Mouse (Mus musculus): Measurements from ENCODE around the gene Pithd1. TPM values are rescaled to one million over a fixed set of nuclear protein-coding genes. Genes with fewer than 3 reads are reported as not detected.

The Pithd1 gene
- 20.7 and 43.3 TPM in 2 replicates for polyA plus RNA-seq (2012; ENCODE audit: low replicate concordance)

DNA sequence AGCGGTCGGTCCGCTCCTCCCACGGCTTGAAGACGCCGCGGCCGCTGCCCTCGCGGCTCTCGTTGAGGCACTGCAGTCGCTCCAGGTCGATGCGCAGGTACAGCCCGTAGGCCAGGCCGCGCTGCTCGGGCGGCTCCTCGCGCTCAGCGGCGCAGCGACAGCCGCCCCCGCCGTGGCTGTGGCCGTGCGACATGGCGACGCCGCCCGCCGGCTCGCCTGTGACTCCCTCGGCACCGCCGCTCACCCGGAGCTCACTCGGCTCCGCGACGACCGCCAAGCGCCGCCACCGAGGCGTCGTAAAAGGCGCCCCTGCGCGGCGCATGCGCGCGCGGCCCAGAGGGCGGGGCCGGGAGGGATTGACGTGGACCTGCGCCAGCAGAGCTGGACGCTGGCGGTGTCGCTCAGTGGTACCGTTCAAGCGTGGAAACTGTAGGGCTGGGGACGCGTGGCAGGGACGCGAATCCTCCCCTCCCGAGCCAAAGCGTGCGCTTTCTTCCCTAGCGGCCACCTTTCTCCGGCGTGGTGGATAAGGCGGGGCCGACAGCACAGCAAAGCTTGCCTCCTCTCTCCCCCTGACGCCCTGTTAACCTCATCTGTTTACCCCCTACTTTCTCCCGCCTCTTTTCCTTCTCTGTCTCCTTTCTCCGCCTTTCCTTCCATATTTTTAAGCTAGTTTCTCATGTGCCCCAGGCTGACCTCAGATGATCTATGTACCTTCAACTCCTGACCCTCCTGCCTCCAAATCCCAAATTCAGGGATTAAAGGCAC lies at the start of gene Pithd1:
Gene Pithd1 (minus strand): TSS at position 322 of the 768 bp plus-strand sequence.

GRCm38 (mm10) chr4:136021549-136022047 lies 34.5 kb upstream of the Pithd1 start, which contains the start of gene Eloa:
Gene Eloa (minus strand): TSS chr4:136021763.

DNA sequence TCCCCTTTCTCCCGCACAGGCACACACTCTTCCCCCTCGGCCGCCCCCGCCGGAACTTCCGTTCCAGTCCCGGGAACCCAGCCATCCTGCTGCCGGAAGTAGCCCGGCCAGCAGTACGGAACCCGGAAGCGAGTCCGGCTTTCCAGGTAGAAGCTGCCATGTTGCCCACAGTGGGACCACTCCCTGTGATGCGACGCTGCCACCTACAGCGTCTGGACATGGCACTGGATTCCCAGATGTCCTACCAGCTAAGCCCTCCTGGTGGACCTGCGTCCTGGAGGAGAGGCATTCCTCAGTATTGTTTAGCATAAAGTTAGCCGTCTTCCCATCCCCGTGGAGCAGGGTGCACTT lies 14.5 kb downstream of the Pithd1 start, which contains the start of gene Lypla2:
Gene Lypla2 (minus strand): TSS at position 71 of the 351 bp plus-strand sequence.

DNA sequence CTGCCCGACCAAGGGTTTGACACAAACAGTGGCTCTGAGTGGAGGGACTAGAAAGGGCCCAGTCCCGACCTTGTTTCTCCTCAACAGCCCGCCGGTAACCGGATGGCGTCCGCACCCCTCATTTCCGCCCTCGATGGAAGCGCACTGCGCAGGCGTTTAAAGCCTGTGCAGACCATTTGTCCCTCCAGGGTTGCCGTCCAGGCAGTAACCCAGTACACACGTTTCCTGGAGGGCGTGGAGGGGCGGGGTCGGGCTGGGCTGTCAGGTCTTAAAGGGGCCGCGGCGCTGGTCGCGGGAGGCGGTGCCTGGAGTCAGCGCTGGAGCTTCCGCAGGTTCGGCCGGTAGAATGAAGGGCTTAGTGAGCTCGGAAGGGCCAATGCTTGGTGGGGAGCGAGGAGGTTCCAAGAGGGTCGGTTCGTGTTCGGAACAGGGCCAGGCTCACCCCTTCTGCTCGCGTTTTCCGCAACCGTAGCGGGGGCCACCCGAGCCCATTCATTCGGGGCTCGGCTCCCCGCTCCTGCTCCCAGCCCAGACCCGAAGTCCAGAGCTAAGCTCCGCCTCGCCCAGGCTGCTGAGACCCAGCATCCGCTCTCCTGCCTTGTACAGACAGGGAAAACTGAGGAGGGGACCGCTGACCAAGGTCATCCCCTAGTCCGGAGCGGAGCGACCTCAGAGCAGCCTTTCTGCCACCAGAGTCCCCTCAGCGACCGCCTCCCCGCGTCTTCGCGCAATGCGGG lies 23.4 kb downstream of the Pithd1 start, which contains the start of gene Gale:
Gene Gale (plus strand): TSS at position 271 of the 737 bp plus-strand sequence.

GRCm38 (mm10) chr4:135946278-135946658 lies 40.8 kb downstream of the Pithd1 start, which contains the start of gene Hmgcl:
Gene Hmgcl (plus strand): TSS chr4:135946448.

Other genes with a start within 250 kb of the Pithd1 start
- not detected in 2 replicates for gene Myom3, start 227.5 kb downstream of the Pithd1 start, polyA plus RNA-seq (2012; ENCODE audit: low replicate concordance)
- 162 and 193 TPM in 2 replicates for gene Srsf10, start 131.5 kb downstream of the Pithd1 start, polyA plus RNA-seq (2012; ENCODE audit: low replicate concordance)
- 6.4 and 21.7 TPM in 2 replicates for gene Pnrc2, start 113.4 kb downstream of the Pithd1 start, polyA plus RNA-seq (2012; ENCODE audit: low replicate concordance)
- 12.5 and 40.8 TPM in 2 replicates for gene Cnr2, start 91.9 kb downstream of the Pithd1 start, polyA plus RNA-seq (2012; ENCODE audit: low replicate concordance)
- 31.4 and 50.2 TPM in 2 replicates for gene Fuca1, start 66.5 kb downstream of the Pithd1 start, polyA plus RNA-seq (2012; ENCODE audit: low replicate concordance)
- gene Hmgcl, start 40.8 kb downstream of the Pithd1 start, polyA plus RNA-seq (2012; ENCODE audit: low replicate concordance), result 22.4 and 27.9 TPM in 2 replicates
- gene Gale, start 23.5 kb downstream of the Pithd1 start, polyA plus RNA-seq (2012; ENCODE audit: low replicate concordance), result 12.5 and 25.6 TPM in 2 replicates
- 314 and 684 TPM in 2 replicates for gene Lypla2, start 14.6 kb downstream of the Pithd1 start, polyA plus RNA-seq (2012; ENCODE audit: low replicate concordance)
- gene Eloa, start 34.5 kb upstream of the Pithd1 start, polyA plus RNA-seq (2012; ENCODE audit: low replicate concordance), result 7.2 and 7.7 TPM in 2 replicates
- gene Rpl11, start 66.2 kb upstream of the Pithd1 start, polyA plus RNA-seq (2012; ENCODE audit: low replicate concordance), result 706 and 1,297 TPM in 2 replicates
- 100 and 135 TPM in 2 replicates for gene Id3, start 156.2 kb upstream of the Pithd1 start, polyA plus RNA-seq (2012; ENCODE audit: low replicate concordance)
- 45.9 and 61.7 TPM in 2 replicates for gene E2f2, start 185.1 kb upstream of the Pithd1 start, polyA plus RNA-seq (2012; ENCODE audit: low replicate concordance)
- gene Asap3, start 219.1 kb upstream of the Pithd1 start, polyA plus RNA-seq (2012; ENCODE audit: low replicate concordance), result 0.35 and 0.56 TPM in 2 replicates

All from hematopoietic multipotent progenitor cell, adult 10-12 weeks (in vitro differentiated cells).